Mouse (Mus musculus): ENCODE results near the gene Rabggtb.

Rabggtb gene

GRCm38 (mm10) chr3:153917200-153917599 lies 4.4 kb upstream of the Rabggtb start:
- no peak for DNase-seq

DNA sequence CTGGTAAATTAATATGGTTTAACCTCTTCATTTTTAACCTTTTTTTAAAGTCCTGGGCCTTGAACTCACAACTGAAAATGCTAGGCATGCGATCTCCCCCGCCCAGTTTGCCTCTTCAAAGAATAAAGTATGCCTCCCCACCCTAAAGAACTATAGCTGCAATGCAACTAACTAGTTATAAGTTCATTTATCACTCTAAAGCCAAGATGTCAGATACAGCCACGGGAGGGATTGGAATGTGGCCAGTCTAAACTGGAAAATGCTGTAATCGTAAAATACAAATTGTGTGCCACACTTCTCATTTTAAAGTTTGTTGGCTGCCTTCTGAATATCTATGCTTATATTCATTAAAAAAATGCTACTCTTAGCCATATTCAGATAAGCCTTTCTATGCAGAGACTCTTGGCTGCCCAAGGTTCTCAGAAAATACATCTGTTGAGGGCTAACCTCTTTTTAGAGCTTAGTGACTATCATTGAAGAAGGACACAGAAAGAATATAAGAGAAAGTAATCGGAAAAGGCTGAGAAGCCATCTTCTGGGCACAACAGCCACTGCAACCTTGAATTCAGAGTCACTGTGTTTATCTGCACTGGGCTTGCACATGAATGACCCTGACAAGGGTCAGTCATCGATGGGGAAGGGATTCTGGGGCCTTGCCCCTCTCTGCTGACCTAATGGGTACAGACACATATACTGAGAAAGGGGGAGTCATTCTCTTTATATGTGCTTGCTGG lies 868 bp upstream of the Rabggtb start:
- DNase-seq, result no peak

GRCm38 (mm10) chr3:153911882-153912440 lies 848 bp downstream of the Rabggtb start:
- no peak for DNase-seq

- DNase-seq, result peak; percentile 23 to 31
Observed at GRCm38 (mm10) chr3:153911197-153911881, 1.5 kb downstream of the Rabggtb start.

GRCm38 (mm10) chr3:153910489-153910888 lies 2.3 kb downstream of the Rabggtb start:
- DNase-seq, result no peak

DNA sequence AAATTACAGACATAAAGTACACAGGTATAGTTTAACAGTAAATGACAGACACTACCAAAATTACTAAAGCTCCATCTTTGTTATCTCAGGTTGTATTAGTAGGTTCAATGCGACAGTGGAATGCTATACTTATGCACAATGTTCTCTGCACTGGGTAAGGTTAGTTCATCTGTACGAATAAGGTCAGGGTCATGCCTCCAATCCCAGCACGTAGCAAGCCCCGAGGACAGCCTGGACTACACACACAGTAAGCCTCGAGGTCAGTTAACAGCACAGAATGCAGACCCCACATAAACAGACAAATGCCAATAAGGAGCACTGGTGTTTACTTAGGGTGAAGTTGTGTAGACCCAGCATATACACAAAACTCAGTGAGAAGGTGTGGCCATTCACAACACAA lies 3.9 kb downstream of the Rabggtb start:
- DNase-seq, result no peak

GRCm38 (mm10) chr3:153906136-153906871 lies 6.5 kb downstream of the Rabggtb start, which contains the start of gene Msh4:
Gene Msh4, minus strand, starts transcription at chr3:153906138.
- no peak for DNase-seq

DNA sequence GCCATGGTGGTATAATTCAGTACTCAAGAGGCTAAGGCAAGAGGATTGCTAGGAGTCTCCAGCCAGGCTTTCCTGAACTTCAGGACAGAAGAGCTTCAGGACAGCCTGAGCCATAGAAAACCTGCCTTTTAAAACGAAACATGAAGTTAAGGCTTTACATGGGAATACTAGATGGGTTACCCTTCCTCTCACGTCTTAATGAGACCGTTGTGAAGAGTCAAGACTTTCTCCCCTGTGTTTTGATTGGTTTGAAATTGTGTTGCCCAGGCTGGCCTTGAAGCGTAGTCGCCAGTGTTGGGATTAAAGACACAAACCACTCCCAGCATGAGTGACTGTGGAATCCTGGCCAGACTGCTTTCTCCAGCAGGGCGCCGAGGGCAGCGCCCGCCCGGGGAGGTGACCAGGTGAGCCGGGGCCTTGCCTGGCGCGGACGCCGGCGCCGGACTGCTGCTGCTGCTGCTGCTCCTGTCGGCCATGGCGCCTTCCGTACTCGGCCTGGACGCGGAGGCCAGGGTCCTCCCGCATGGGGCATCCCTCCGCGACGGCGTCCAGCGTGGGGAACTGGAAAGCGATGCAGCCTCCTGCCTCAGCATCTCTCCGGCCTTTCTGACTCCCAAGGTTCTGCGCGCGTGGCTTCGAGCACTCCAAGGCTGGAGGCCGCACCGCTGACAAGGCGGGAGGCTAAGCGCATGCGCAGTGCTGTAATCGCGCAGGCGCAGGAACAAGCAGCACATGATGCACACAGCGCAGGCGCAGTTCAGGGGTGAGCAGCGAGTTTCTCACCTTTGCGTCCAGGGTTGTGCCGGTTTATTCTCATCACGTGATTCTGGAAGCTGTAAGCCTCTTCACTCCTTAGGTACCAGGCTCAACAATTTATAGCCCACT lies 7.3 kb downstream of the Rabggtb start:
- DNase-seq, result no peak

DNA sequence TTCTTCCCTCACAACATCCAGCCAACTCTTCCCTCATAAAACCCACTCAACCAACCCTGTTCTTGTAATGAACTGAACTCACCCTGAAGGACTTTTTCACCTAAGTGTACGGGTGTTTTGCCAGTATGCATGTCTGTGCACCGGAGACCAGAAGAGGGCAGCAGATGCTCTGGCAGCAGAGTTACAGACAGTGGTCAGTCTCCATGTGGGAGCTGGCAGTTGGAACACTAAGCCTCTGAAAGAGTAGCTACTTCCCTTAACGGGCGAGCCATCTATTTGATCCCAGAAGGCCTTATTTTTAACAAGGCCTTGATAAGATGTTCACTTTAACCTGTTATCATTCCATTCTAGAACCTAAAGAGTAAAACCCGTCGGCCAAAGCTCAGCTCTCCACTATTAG lies 8.2 kb downstream of the Rabggtb start:
- DNase-seq, result peak; percentile 62 to 76

DNA sequence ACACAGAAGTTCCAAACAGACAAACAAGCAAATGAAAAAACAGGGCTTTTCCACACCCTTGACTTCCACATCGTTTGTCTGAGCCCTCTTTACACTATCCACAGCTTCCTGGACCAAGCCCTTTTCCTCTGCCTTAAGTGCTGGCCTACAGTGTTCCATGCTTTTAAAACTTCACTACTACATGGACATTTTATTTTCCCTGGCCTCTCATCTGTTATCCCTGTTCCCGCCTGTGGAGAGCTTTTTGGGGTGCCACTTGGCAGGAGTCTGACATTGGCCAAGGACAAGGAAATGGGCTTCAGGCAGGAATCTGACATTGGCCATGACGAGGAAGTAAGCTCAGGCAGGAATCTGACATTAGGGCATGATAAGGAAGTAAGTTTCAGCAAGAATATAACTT lies 10.2 kb downstream of the Rabggtb start:
- no peak for DNase-seq

GRCm38 (mm10) chr3:153901904-153902303 lies 10.9 kb downstream of the Rabggtb start:
- no peak for DNase-seq

GRCm38 (mm10) chr3:153897216-153897615 lies 15.6 kb downstream of the Rabggtb start:
- DNase-seq, result no peak

DNA sequence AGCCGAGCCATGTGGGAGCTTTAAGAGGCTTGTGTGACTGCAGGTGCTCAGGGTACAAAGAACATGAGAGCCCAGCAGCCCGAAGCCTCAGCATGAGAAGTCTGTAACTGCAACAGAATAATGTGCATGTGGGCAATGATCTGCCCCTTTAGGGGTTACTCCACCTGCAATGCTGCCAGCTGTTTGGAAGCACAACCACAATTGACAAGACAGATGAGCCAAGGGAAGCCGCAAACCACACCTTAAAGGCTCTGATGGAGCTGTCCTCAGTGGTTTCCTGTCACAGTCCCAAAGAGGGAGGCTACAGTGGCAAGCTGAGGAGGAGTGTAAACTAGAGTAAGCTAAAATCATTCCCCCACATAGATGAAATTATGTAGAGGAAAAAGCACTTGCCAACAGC lies 17.4 kb downstream of the Rabggtb start:
- no peak for DNase-seq

- no peak for DNase-seq
Observed at GRCm38 (mm10) chr3:153889188-153889781, 23.5 kb downstream of the Rabggtb start.

DNA sequence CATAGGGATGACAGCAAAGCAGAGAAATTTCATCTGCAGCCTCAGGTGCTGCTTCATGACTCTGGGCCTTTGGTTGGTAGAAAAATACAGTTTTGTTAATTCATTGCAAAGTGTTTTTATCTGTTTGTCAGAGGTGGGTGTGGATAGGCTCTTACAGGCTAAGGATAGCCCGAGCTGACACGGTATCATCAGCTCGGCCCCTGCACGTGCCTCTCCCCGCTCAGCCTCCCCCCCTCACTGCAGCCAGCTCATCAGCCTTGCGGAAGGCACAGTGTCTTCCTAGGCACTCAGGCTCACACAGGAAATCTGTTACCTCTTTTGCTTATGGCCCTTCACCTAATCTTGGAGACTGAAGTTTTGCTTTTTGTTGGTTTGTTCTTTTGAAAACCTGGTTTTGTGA lies 24.7 kb downstream of the Rabggtb start:
- DNase-seq, result no peak

GRCm38 (mm10) chr3:153886296-153886695 lies 26.5 kb downstream of the Rabggtb start:
- no peak for DNase-seq

DNA sequence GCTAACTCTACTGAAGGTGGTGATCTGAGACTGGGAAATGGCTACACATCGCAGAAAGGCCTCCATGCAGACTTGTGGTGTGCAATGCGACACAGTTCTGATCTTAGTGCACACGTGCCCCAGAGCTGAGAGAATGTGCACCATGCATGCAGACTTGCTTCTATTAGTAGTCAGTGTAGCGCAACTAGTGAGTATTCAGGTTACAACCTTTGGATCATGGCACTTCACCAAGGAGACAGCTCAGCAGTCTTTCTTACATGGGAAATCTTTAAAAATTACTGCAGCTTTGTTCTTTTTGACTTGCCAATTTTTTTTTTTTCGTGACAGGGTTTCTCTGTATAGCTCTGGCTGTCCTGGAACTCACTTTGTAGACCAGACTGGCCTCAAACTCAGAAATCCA lies 41.4 kb downstream of the Rabggtb start:
- DNase-seq, result peak; percentile 67 to 77

GRCm38 (mm10) chr3:153867149-153868136 lies 45.4 kb downstream of the Rabggtb start:
- no peak for DNase-seq

- no peak for DNase-seq
Observed at GRCm38 (mm10) chr3:153864636-153865429, 48.0 kb downstream of the Rabggtb start.

GRCm38 (mm10) chr3:153863816-153864215 lies 49.0 kb downstream of the Rabggtb start:
- DNase-seq, result no peak

Data from kidney, adult 8-10 months (tissue).